Mouse (Mus musculus) G1E (cell line): ENCODE results near the gene Ric8b.

ENCODE experiments used
- CTCF ChIP-seq: IDR thresholded peaks from 2 replicates; pipeline ENCODE4 v1.5.1; 2012; ENCODE audit warnings: low read depth, low read length, inconsistent platforms, mixed read lengths
- GATA2 ChIP-seq: IDR thresholded peaks from 2 replicates; pipeline ENCODE4 v1.6.1; 2012; ENCODE audit warnings: low read depth, low read length, inconsistent platforms, borderline replicate concordance
- POLR2AphosphoS5 ChIP-seq: IDR thresholded peaks from 2 replicates; pipeline ENCODE4 v1.6.1; 2012; ENCODE audit warnings: low read depth, low read length, inconsistent platforms; ENCODE audit not compliant: insufficient replicate concordance
- TAL1 ChIP-seq: conservative IDR thresholded peaks from 2 replicates; pipeline ENCODE4 v1.6.1; 2012; ENCODE audit warnings: low read depth, low read length, inconsistent platforms, mixed read lengths

GRCm38 (mm10) chr10:85001920-85002319, 84.5 kb downstream of the Ric8b start:
- TF ChIP-seq POLR2AphosphoS5 (no peak), TAL1 (no peak), CTCF (no peak), GATA2 (no peak)
